Mouse (Mus musculus) macrophage (primary cell): ENCODE results near the gene Tubb1. TPM values are rescaled to one million over a fixed set of nuclear protein-coding genes. Genes with fewer than 3 reads are reported as not detected.

ENCODE experiments used
- H3K27ac ChIP-seq: fragments of 350-480 bp; formaldehyde crosslinking; 2 replicates; pipeline ENCODE4 v1.9.0; 2021
- H3K36me3 ChIP-seq: fragments of 350-480 bp; formaldehyde crosslinking; 2 replicates; pipeline ENCODE4 v1.9.0; 2021; ENCODE audit errors: inconsistent target
- H3K4me3 ChIP-seq: fragments of 350-480 bp; formaldehyde crosslinking; 2 replicates; pipeline ENCODE4 v1.9.0; 2021; ENCODE audit errors: inconsistent target
- H3K79me2 ChIP-seq: fragments of 350-480 bp; formaldehyde crosslinking; 2 replicates; pipeline ENCODE4 v1.9.0; 2021; ENCODE audit errors: inconsistent target
- WGBS: methylation state at CpG from one replicate; pipeline ENCODE4 v1.1.7; 2026; ENCODE audit warnings: inconsistent platforms; ENCODE audit not compliant: missing documents; 5-methylcytosine and 5-hydroxymethylcytosine counted together
- polyA plus RNA-seq: library from polyadenylated mRNA; stranded (reverse); fragments of 250-400 nt; gene quantifications from 3 replicates; pipeline ENCODE4 v1.2.4, GENCODE M21; 2018; ENCODE audit warnings: inconsistent platforms

The Tubb1 gene
- polyA plus RNA-seq, 1 experiment from 2014 or later: 0.50 TPM

GRCm38 (mm10) chr2:174502321-174502720 lies 51.8 kb downstream of the Tubb1 start:
- no peak overlapping the region for H3K27ac ChIP-seq
- no peaks in the 10 kb centered on the region for H3K36me3 ChIP-seq
- H3K79me2 ChIP-seq: no peaks in the 10 kb centered on the region
- no peak overlapping the region for H3K4me3 ChIP-seq
- WGBS: 69% methylated on average over 5 of the region's 5 CpGs

GRCm38 (mm10) chr2:174502831-174503460 lies 52.5 kb downstream of the Tubb1 start:
- no peaks in the 10 kb centered on the region for H3K36me3 ChIP-seq
- H3K4me3 ChIP-seq: no peak overlapping the region
- WGBS: 91% methylated on average over 25 of the region's 25 CpGs
- H3K79me2 ChIP-seq: no peaks in the 10 kb centered on the region
- no peak overlapping the region for H3K27ac ChIP-seq

Other genes starting within 250 kb of the Tubb1 start
- 589 to 618 TPM (median 597 TPM) in 3 replicates for gene Gnas, start 166.4 kb upstream of the Tubb1 start, polyA plus RNA-seq
- gene Gm20721, start 104.0 kb upstream of the Tubb1 start, polyA plus RNA-seq: 0.79 to 12.4 TPM (median 1.1 TPM) in 3 replicates
- gene Nelfcd, start 34.9 kb upstream of the Tubb1 start, polyA plus RNA-seq: 7.5 to 17.9 TPM (median 16.7 TPM) in 3 replicates
- 1,508 to 2,797 TPM (median 2,045 TPM) in 3 replicates for gene Ctsz, start 11.7 kb upstream of the Tubb1 start, polyA plus RNA-seq
- gene Atp5e, start 13.4 kb downstream of the Tubb1 start, polyA plus RNA-seq: 62.0 to 577 TPM (median 488 TPM) in 3 replicates
- 44.0 to 102 TPM (median 81.1 TPM) in 3 replicates for gene Prelid3b, start 22.4 kb downstream of the Tubb1 start, polyA plus RNA-seq
- 0.03 TPM in 1 of 3 replicates, not detected in the others for gene Zfp831, start 192.8 kb downstream of the Tubb1 start, polyA plus RNA-seq